Mouse (Mus musculus) embryonic facial prominence, embryonic 11.5 days (tissue): ENCODE data around the gene Fam8a1. TPM values are rescaled to one million over a fixed set of nuclear protein-coding genes. Genes with fewer than 3 reads are reported as not detected.

Experiments used
- ATAC-seq: fragments of 200-750 bp; cut with Nextera tagmentation; replicated peaks from 2 replicates; pipeline ENCODE4 v1.8.0; 2017; ENCODE audit warnings: low read depth; ENCODE audit not compliant: insufficient number of reproducible peaks, low FRiP score, low TSS enrichment
- DNase-seq: peaks from one replicate; pipeline ENCODE4 v3.0.0-alpha.2; 2015; ENCODE audit warnings: low spot score
- H3K27ac ChIP-seq: fragments of 300-500 bp; sonication (generic); replicated peaks from 2 replicates; pipeline ENCODE4 v1.5.1; 2014; ENCODE audit warnings: mild to moderate bottlenecking, low read depth, low read length, control low read depth
- H3K27me3 ChIP-seq: fragments of 300-500 bp; sonication (generic); 2 replicates; pipeline ENCODE4 v1.6.1; 2014; ENCODE audit warnings: mild to moderate bottlenecking, low read length, moderate library complexity, mixed read lengths; ENCODE audit not compliant: control insufficient read depth, insufficient read depth
- H3K36me3 ChIP-seq: fragments of 300-500 bp; sonication (generic); replicated peaks from 2 replicates; pipeline ENCODE4 v1.6.1; 2014; ENCODE audit warnings: low read depth, mild to moderate bottlenecking, low read length, moderate library complexity, mixed read lengths; ENCODE audit not compliant: control insufficient read depth, insufficient read depth
- H3K4me1 ChIP-seq: fragments of 300-500 bp; sonication (generic); 2 replicates; pipeline ENCODE4 v1.6.1; 2014; ENCODE audit warnings: low read length, mixed read lengths; ENCODE audit not compliant: control insufficient read depth, insufficient read depth
- H3K4me2 ChIP-seq: fragments of 300-500 bp; sonication (generic); 2 replicates; pipeline ENCODE4 v1.6.1; 2014; ENCODE audit warnings: low read depth, mild to moderate bottlenecking, control low read depth, low read length, moderate library complexity
- H3K4me3 ChIP-seq: fragments of 300-500 bp; sonication (generic); 2 replicates; pipeline ENCODE4 v1.5.1; 2014; ENCODE audit warnings: low read depth, low read length, control low read depth
- H3K9ac ChIP-seq: fragments of 300-500 bp; sonication (generic); replicated peaks from 2 replicates; pipeline ENCODE4 v1.6.1; 2014; ENCODE audit warnings: mild to moderate bottlenecking, control low read depth, low read length
- H3K9me3 ChIP-seq: fragments of 300-500 bp; sonication (generic); replicated peaks from 2 replicates; pipeline ENCODE4 v1.6.1; 2016; ENCODE audit warnings: mild to moderate bottlenecking, low read length, inconsistent platforms, mixed read lengths; ENCODE audit not compliant: control insufficient read depth
- WGBS: fragments of 180-500 bp; shearing (Covaris S2); extraction: QIAGEN DNeasy Blood & Tissue Kit; methylation state at CpG from one replicate; pipeline ENCODE4 v1.1.7; 2014; 5-methylcytosine and 5-hydroxymethylcytosine counted together
- polyA plus RNA-seq: library from polyadenylated mRNA; unstranded; fragments of >200 nt; fragmentation: Nextera tagmentation; extraction: Ambion mirVana; gene quantifications from 2 replicates; pipeline ENCODE4 v1.2.1, GENCODE M21; 2014

The Fam8a1 gene
- polyA plus RNA-seq, 1 experiment from 2014 or later, result 10.1 TPM

- ATAC-seq (no peak), DNase-seq (no peak)
- H3K9me3 ChIP-seq, result no peaks in the 10 kb centered on the region
- no peak overlapping the region for H3K4me3 ChIP-seq
- H3K9ac ChIP-seq, result no peak overlapping the region
- no peak overlapping the region for H3K4me2 ChIP-seq
- 75% methylated on average over 4 of the region's 4 CpGs for WGBS
- H3K36me3 ChIP-seq, result no peaks in the 10 kb centered on the region
- H3K27ac ChIP-seq, result no peak overlapping the region
- H3K27me3 ChIP-seq, result no peaks in the 10 kb centered on the region
- no peaks in the 10 kb centered on the region for H3K4me1 ChIP-seq
Measured at GRCm38 (mm10) chr13:46653671-46654070, 15.7 kb upstream of the Fam8a1 start.

- no peaks in the 10 kb centered on the region for H3K4me1 ChIP-seq
- 79% methylated on average over 5 of the region's 5 CpGs for WGBS
- H3K4me3 ChIP-seq, result no peak overlapping the region
- no peak overlapping the region for H3K9ac ChIP-seq
- H3K36me3 ChIP-seq, result no peaks in the 10 kb centered on the region
- H3K9me3 ChIP-seq, result no peaks in the 10 kb centered on the region
- H3K27me3 ChIP-seq, result no peaks in the 10 kb centered on the region
- no peak overlapping the region for H3K27ac ChIP-seq
- ATAC-seq (no peak), DNase-seq (no peak)
- H3K4me2 ChIP-seq, result no peak overlapping the region
Measured at GRCm38 (mm10) chr13:46654566-46654965, 14.8 kb upstream of the Fam8a1 start.

- no peaks in the 10 kb centered on the region for H3K9me3 ChIP-seq
- H3K27ac ChIP-seq, result no peak overlapping the region
- no peak overlapping the region for H3K4me3 ChIP-seq
- H3K9ac ChIP-seq, result no peak overlapping the region
- H3K4me1 ChIP-seq, result no peaks in the 10 kb centered on the region
- no peak overlapping the region for H3K4me2 ChIP-seq
- DNase-seq (no peak), ATAC-seq (no peak)
- WGBS, result 89% methylated on average over 5 of the region's 5 CpGs
- H3K36me3 ChIP-seq, result no peaks in the 10 kb centered on the region
- no peaks in the 10 kb centered on the region for H3K27me3 ChIP-seq
Measured at GRCm38 (mm10) chr13:46659211-46659610, 10.1 kb upstream of the Fam8a1 start.

GRCm38 (mm10) chr13:46663461-46663964 lies 5.8 kb upstream of the Fam8a1 start:
- 47% methylated on average over 4 of the region's 4 CpGs for WGBS

GRCm38 (mm10) chr13:46669620-46670271 lies 424 bp downstream of the Fam8a1 start:
- no peaks in the 10 kb centered on the region for H3K4me1 ChIP-seq
- peak overlapping the region; percentile 96 for H3K4me3 ChIP-seq
- H3K4me2 ChIP-seq, result peak overlapping the region; percentile 95
- H3K36me3 ChIP-seq, result no peaks in the 10 kb centered on the region
- H3K9ac ChIP-seq, result peak overlapping the region; percentile 76
- ATAC-seq (peak; percentile 77), DNase-seq (peak; percentile 14)
- no peaks in the 10 kb centered on the region for H3K27me3 ChIP-seq
- H3K9me3 ChIP-seq, result no peaks in the 10 kb centered on the region
- H3K27ac ChIP-seq, result peak overlapping the region; percentile 28; the same call in 1 of the 2 replicates
- WGBS, result 1% methylated on average over 93 of the region's 96 CpGs

More at GRCm38 (mm10) chr13:46663461-46663964, 5.8 kb upstream of the Fam8a1 start:
- H3K27me3 ChIP-seq, result no peaks in the 10 kb centered on the region
- H3K4me3 ChIP-seq, result no peak overlapping the region
- DNase-seq (peak; percentile 60), ATAC-seq (no peak)
- H3K9me3 ChIP-seq, result no peaks in the 10 kb centered on the region
- H3K4me2 ChIP-seq, result no peak overlapping the region
- H3K36me3 ChIP-seq, result no peaks in the 10 kb centered on the region
- H3K9ac ChIP-seq, result no peak overlapping the region
- no peaks in the 10 kb centered on the region for H3K4me1 ChIP-seq
- H3K27ac ChIP-seq, result no peak overlapping the region

GRCm38 (mm10) chr13:46670514-46670913 lies 1.2 kb downstream of the Fam8a1 start:
- H3K36me3 ChIP-seq, result no peaks in the 10 kb centered on the region
- H3K27ac ChIP-seq, result no peak overlapping the region
- DNase-seq (no peak), ATAC-seq (no peak)
- H3K4me2 ChIP-seq, result peak overlapping the region; percentile 95
- peak overlapping the region; percentile 96 for H3K4me3 ChIP-seq
- H3K4me1 ChIP-seq, result no peaks in the 10 kb centered on the region
- 70% methylated on average over 9 of the region's 9 CpGs for WGBS
- H3K9me3 ChIP-seq, result no peaks in the 10 kb centered on the region
- H3K27me3 ChIP-seq, result no peaks in the 10 kb centered on the region
- H3K9ac ChIP-seq, result no peak overlapping the region

GRCm38 (mm10) chr13:46674601-46675000 lies 5.3 kb downstream of the Fam8a1 start:
- 83% methylated on average over 2 of the region's 2 CpGs for WGBS
- Histone ChIP-seq H3K27ac (no peak overlapping the region), H3K27me3 (no peaks in the 10 kb centered on the region), H3K9ac (no peak overlapping the region), H3K9me3 (no peaks in the 10 kb centered on the region), H3K4me2 (no peak overlapping the region), H3K4me1 (no peaks in the 10 kb centered on the region), H3K4me3 (no peak overlapping the region), H3K36me3 (peaks cover 3% of the 10 kb centered on the region; the same call in 1 of the 2 replicates)
- ATAC-seq (no peak), DNase-seq (no peak)

GRCm38 (mm10) chr13:46677721-46678120 lies 8.4 kb downstream of the Fam8a1 start:
- Histone ChIP-seq H3K27me3 (no peaks in the 10 kb centered on the region), H3K9ac (no peak overlapping the region), H3K27ac (no peak overlapping the region), H3K36me3 (peaks cover 3% of the 10 kb centered on the region; the same call in 1 of the 2 replicates), H3K4me3 (no peak overlapping the region), H3K9me3 (no peaks in the 10 kb centered on the region), H3K4me1 (no peaks in the 10 kb centered on the region), H3K4me2 (no peak overlapping the region)
- DNase-seq (no peak), ATAC-seq (no peak)
- WGBS, result 87% methylated on average over 4 of the region's 4 CpGs
